Mouse (Mus musculus): ENCODE measurements around the gene Sema7a.

Gene Sema7a

DNA sequence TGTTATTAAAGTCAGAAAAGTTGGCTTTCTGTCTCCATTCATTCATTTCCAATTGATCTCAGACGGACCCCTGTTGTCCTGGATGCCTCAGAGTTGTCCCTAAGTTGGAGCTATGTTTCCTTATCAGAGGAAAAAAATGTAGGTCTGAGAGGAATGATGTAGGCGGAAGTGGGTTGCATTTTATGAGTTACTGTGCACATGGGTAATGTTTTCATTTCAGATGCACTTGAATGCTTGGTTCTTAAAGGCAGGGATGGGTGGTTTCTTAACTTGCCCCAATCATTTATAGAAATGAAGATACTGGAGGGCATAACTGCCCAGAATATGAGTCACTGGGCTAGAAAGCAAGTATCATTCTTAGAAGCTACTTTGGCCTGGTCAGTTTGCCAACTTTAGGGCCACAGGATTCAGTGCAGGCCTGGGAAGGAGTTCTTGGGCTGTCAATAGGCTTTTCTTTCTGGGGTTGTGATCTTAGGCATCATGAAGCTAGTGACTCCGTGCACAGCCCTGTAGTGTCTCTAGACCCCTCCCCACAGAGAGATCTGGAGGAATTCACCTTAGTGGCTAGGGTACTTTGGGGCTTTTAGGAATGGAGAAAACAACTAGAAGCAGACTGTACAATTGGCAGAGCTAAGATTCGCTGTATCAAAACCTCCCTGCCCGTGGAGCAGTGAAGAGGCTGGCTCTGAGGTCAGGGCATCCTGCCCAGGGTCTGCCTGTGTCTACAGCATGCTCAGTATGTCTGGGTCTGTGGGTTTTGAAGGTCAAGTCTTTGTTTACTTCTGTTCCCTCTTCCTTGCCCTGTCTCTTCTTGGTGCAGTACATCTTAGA is 1.5 kb upstream of the Sema7a start:
- no peak for DNase-seq (ENCODE audit: low spot score in 2 of 2)

DNA sequence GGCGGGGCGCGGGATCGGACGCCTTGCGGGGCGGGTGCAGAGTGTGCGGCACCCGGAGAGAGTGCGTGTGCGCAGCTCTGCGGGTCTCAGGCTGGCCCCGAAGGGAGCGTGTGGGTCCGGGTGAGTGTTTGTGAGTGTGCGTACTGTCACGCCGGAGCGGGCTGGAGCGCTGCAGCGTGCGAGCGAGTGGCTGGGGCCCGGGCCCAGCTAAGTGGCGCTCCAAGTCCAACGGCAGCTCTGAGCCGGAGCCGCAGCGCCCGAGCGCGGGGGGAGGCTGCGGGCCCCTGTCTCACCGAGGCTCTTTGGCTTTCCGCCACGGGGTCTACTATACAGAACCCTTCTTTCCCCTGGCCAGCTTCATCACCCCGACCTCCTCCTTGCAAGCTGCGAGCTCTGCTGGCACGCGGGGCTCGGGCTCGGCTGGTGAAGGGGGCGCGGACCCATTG is 460 bp downstream of the Sema7a start:
- DNase-seq (ENCODE audit: low spot score in 2 of 2), result no peak

DNA sequence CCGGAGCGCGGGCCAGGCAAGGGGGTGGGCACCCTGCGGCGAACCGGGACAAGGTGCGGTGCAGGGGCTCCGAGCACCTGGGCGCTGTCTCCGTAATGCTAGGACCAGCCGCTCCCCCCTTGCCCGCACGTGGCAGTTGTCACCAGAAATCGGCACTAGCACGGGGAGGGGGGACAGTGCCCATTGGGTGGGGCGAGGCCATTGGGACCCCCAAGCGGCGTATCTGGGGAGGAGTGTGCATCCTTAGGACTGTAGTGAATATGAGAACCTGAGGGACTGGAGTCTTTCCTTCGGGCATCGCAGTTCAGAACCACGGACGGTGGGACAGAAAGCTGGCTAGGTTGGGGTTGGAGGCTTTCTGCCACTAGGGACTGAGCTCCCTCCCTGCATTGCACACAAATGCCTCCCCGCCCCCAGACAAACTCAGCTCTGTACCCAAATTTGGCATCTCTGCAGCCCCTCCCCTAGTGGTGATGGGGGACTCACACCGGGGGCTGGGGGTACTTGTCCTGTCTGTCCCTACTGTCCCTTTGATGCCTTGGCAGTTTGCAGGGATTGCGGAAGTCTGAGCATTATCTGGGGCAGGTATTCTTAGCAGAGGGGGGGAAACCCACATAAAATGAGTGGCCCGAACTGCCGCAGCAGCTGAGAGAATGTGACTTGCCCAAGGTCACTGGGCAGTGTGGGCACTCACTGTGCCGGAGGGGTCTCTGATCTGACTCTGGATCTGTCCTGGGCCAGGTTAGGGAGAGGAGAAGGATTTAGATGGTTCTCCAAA is 1.1 kb downstream of the Sema7a start:
- DNase-seq (ENCODE audit: low spot score in 2 of 2), result no peak

DNA sequence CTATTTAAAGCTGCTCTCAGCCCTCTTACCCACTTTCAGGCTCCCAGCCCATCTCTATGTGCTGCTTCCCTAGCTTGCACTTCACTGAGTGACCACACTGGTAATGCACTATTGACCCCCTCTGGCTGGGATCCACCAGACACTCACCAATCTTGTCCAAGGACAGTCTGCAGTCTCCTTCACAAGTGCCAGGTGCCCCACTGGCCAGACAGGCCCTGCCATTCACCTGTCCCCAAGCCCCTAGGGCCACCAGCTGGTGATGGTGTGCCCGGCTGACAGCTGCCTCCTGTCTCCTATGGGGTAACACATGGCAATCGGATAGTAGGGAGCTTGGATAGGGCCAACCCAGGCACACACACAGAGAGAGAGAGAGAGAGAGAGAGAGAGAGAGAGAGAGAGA is 2.1 kb downstream of the Sema7a start:
- no peak for DNase-seq (ENCODE audit: low spot score in 2 of 2)

DNA sequence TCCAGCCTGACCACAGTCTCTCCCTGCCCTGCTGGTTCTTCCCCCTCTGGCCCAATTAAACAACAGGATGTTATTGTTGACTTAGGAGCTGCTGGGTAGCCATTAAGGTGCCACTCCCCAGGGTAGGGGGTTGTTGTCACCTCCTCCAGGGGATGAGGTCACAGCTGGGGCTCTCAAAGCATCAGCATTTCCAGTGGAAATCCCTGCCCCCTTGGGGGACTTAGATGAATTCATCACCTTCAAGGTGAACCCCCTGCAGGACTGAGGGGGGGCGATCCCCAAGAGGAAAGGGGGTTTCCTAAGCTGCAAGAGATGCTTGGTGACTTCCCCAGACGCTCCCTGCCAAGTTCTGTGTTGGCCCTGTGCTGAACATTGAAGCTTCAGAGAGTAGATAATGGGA is 3.2 kb downstream of the Sema7a start:
- DNase-seq (ENCODE audit: low spot score in 2 of 2), result no peak

DNA sequence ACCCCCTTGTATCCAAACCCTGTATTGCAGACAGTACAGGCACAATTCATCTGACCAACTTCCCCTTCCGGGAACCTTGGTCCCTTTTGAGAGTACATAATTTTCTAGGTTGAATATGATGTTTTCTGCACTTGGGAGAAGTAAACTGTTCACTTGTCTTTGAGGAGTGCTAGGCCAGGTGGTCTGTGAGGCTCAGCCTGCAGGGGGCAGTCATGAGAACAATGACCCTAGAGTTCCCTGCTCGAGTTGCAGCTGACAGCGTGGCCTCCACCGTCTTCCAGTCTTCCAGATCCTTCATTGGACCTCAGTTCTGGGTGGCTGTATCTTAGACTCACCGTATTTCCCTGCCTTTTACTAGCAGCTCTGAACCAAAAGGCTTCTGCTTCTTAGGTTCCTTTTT is 4.7 kb downstream of the Sema7a start:
- peak in 1 of 2 experiments; percentile 72 for DNase-seq (ENCODE audit: low spot score in 2 of 2)

DNA sequence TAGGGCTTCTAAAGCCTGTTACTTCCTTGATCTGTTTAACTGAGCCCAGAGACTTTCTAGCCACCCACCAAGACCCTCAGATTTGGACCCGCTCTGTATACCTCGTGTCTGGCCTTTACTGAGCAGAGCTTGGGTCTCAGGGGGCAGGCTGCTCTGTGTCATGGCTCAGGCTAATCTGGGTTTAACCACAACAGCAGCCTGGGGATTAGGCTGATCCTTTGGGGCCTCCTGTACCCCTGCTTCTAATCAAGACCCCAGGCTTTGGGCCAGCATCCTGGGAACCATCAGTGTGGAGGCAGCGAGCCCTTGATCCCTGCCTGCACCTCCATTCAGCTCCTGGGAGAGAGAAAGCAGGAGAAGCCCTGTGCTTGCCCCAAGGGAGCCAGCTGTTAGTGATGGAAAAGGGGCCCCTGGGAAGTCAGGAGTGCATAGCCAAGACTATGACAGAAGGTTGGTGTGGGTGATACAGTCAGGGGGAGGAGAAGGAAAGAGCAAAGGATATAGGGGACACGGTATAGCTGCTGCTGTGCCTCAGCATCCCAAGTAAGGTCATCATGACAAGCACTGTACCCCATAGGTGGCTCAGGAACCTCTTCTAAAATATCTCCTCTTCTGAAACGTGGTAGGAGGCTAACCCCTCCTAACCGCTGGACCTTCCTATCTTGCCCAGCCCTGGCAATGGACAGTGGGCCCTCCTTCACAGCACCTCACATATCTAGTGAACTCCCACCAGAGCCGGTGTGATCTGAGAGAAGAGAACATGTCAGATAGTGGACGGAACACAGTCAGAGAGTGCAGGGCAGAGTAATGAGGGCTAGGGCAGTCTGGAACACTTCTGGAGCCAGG is 6.1 kb downstream of the Sema7a start:
- DNase-seq (ENCODE audit: low spot score in 2 of 2), result no peak

DNA sequence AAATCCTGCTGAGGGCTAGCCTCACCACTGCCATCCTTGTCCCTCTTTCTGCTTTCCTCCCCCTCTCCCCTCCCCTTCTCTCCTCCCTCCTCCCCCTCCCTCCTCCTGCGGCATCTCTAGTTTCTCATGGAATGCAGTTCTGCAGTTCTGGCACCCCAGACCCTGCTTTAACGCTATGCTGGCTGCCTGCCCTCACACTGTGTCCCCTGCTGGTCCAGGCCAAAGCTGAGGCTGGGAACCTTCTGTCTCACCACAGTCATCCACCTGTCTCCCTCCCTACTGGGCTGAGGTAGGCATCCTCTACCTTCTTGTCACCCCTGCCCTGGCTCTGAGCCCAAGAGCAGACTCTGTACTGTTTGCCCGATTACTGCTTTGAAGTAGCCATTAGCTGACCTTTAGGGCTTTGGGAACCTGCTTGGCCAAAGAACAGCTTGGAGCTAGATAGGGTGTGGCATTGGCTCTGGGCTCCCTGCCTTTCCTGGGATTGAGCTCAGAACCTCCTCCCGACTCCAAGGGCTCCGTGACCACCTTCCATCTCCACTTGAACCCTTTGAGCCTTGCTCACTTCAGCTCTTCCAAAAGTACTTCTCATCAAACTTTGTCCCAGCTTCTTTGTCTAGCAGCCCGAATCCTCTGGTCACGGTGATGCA is 7.6 kb downstream of the Sema7a start:
- no peak for DNase-seq (ENCODE audit: low spot score in 2 of 2)

DNA sequence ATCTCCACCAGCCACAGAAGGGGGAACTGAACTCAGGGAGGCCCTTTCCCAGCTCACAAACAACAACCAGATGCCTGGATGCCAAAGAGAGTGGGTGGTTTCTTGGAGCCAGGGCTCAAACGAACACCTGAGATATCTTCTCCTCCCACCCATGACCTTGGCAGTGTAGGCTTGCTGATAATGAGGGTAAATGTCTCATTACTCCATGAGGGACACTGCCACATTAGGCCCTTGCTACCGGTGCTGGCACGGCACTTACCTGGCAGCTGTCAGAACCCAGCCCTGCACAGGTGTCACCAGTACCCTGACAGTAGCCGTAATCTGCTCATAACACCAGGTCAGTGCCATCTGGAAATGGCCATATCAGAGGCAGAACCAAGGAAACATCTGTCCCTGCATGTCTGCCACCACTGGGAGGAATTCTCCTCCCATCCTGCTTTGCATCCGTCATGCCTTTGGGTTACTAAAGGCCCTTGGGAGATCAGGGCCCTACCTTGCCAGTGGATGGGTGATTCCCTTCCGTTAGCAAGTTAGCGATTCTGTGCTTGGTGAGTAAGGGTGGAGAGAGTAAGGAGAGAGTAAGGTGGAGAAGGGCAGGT is 8.5 kb downstream of the Sema7a start:
- no peak for DNase-seq (ENCODE audit: low spot score in 2 of 2)

DNA sequence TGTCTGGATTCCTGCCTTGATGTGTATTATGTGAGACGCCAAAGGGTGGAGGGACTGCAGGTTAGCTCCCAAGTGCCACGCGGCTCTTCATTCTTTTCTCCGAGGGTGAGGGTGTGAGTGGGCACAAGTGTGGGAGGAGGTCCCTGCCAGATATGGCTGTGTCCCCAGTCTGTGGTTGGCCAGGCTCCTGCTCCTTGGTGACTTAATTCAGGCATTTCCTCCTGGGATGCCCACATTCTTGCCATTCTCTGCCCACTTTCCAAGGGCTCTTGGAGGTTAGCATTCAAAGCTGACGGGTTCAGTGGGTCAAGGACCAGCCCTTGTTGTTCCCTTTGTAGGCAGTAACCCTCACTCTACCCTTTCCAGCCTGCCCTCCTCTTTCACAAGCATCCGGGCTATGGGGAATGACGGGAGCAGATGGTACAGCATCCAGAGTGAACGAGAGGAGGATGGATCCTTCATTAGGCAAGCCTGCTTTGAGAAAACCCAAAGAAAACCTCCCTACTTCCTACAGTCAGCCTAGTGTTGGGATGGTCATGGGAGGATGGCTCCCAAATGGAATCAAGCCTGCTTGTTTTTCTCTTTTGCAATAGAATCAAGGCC is 9.3 kb downstream of the Sema7a start:
- DNase-seq (ENCODE audit: low spot score in 2 of 2), result no peak

DNA sequence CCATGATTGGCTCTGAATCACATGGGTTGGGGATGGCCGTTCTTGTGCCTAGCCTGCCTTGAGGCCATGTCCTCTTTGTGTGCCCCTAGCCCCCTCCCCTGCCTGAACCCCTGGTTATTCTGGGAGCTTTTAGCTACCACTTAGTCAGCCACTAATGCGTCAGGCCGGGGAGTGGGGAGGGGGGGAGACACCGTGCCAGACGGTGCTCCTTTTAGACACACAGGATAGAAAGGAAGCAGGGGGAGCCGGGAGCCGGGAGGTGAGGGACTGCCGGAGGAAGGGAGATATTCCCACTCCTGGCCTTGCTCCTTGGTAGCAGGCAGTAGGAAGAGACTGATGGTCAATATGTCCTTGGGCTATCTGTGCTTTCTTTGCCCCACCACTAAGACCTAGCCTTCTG is 10.0 kb downstream of the Sema7a start:
- no peak for DNase-seq (ENCODE audit: low spot score in 2 of 2)

DNA sequence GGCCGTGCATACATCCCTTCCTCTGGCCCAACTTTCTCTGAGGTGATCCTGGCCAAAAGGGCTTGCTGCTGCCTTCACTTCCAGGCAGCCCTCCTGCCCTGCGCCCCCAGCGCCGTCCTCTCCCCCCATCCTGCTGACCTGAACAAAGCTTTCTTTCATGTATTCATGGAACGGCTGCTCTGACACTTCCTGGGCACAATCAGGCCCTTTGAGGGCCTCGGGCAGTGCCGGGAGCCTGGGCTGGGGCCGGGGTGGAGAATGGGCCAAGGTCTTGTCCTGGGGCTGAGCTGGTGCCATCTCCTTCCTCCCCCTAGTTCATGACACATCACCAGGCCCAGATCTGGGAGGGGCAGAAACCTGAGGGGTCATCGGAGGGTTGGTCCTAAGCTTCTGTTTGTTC is 10.6 kb downstream of the Sema7a start:
- DNase-seq (ENCODE audit: low spot score in 2 of 2), result peak; percentile 66 to 69

DNA sequence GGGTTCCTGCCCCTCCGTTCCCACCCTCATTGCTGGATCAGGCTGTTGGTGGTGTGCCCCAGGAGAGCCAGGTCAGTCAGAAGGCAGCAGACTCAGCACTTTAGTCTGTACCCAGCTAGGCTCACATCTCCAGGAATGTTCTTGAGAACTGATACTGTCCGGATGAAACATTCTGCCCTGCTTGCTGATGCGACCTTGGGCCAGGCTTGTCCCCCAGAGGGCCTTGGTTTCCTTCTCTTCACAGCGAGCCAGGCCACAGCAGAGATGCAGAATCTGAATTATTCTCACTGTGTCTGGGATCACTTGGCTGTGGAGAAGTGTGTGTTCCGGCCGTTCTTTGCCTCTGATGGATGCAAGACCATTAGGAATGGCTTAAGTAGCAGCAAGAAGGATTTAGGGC is 12.1 kb downstream of the Sema7a start:
- DNase-seq (ENCODE audit: low spot score in 2 of 2), result no peak

DNA sequence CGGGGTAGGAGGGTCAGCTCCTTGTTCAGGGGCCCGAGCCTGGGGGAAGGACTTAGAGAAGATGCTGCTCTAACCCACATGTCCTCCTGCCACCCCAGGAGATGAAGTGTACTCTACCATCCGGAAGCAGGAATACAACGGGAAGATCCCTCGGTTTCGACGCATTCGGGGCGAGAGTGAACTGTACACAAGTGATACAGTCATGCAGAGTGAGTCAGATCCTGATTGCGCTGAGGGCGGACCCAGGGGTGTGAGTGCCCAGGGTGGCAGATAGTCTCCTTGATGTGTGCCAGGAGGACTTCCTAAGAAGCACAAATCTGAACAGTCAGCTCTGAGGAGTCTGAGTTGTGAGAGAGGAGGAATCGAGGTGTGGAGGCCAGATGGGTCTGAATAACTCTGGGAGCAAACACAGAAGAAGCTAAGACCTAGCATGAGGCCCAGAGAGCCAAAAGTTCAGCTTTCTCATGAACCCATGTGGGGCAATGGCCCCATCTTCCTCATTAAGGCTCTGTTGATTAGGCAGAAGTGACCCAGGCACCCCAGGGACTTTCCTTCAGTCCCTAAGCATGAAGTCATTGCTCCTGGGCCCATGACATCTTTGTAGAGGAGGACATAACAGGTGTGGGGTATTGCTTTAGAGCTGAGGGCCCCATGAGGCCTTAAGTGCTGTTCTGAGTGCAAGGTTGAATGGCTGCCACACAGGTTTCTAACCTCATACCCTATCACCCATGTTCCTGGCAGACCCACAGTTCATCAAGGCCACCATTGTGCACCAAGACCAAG is 15.2 kb downstream of the Sema7a start:
- no peak for DNase-seq (ENCODE audit: low spot score in 2 of 2)

DNA sequence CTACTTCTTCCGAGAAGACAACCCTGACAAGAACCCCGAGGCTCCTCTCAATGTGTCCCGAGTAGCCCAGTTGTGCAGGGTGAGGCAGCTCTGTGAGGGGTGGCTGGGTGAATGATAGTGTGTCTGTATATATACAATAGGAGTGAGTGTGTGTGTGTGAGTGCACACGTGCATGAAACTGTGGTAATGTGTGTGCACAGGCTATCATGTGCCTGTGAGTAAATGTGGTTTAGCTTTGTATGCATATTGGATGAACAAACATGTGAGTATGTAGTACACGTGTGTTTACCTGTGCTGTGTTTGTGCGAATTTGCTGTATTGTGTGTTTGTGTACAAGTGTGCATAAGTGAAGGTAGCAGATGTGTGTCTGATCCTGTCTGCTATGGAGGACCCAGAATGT is 15.9 kb downstream of the Sema7a start:
- no peak for DNase-seq (ENCODE audit: low spot score in 2 of 2)

DNA sequence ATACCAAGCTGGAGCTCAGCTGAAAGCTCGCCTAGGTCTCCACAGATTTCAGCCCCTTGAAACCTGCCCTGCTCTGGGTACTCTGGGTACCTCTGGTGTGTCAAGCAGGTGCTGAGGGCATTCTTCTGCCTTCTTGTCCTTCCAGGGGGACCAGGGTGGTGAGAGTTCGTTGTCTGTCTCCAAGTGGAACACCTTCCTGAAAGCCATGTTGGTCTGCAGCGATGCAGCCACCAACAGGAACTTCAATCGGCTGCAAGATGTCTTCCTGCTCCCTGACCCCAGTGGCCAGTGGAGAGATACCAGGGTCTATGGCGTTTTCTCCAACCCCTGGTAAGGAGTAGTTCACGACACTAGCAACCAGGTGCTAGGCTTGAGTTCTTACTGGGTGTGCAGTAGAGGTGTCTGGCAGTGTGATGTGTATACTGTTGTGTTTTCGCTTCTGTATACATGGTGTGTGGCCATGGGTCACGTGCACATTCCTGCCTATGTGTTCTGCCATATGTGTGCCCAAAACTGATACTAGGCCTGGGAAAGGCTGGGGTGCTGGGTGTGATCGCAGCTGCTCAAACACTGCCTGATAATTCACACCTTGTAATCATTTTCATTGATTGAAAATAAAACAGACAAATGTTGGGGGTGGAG is 16.4 kb downstream of the Sema7a start:
- DNase-seq (ENCODE audit: low spot score in 2 of 2), result no peak

DNA sequence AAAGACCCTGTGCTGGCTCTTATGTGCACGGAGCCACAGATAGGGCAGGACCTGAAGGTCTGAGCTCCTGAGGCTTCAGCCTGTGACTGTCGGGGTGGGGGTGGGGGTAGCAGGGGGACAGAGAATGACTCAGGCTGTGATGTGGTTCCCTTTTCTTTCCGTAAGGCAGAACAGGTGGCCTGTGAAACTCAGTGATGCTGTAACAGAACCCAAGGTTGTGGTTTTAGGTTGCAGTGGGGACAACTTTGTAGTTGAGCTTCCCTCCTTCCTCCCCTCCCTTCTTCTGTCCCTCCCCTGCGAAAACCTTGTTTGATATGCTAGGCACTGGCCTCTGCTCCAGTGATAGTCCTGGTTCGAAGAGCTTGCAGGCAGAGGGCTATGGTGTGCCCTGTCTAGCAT is 16.9 kb downstream of the Sema7a start:
- no peak for DNase-seq (ENCODE audit: low spot score in 2 of 2)

DNA sequence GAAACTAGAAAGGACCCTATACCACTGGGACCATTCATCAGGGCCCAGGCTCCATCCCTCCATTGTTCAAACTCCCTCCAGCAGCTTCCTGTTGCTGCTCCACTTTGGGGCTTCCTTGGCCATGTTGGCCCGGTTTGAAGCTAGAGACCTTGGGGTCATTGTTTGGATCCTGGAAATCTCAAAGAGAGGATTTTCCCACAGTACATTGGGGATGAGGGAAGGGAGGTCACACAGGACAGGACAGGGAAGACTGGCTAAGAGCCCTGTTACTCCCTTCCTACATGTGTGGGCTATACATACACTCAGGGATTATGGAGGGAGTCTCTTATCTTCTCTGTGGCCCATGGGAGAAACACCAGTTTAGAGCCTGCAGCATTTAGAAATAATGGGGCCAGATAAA is 18.7 kb downstream of the Sema7a start:
- DNase-seq (ENCODE audit: low spot score in 2 of 2), result no peak

DNA sequence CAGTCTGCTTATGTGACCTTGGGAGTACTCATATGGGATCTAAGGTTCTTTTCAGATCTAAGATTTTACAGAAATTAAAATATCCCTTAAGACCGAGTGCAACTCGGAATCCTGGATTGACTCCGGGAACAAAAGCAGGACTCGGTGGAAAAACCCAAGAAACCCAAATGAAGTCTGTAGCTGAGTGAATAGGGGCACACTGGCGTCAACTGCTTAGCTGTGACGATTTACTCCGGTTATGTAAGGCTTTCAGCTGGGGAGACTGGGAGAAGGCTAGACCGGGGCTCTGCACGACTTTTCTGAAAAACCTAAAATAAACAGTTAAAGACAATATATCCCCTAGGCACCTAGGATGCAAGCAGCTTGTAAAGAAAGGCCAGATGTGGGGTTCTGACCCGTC is 19.5 kb downstream of the Sema7a start:
- DNase-seq (ENCODE audit: low spot score in 2 of 2), result no peak

Data from left cerebral cortex, adult 9 months (tissue).